Mouse (Mus musculus): ENCODE data around the gene Tcl1b3. TPM values are rescaled to one million over a fixed set of nuclear protein-coding genes. Genes with fewer than 3 reads are reported as not detected.

Tcl1b3 gene
- polyA plus RNA-seq, 1 experiment from 2014 or later, result not detected

- Histone ChIP-seq H3K4me1 (replicated peaks) (no peaks in the 10 kb centered on the region), H3K9ac (replicated peaks) (no peak overlapping the region), H3K9me3 (no peaks in the 10 kb centered on the region), H3K4me2 (no peak overlapping the region), H3K36me3 (no peaks in the 10 kb centered on the region), H3K27me3 (no peaks in the 10 kb centered on the region), H3K4me3 (replicated peaks) (no peak overlapping the region), H3K27ac (no peak overlapping the region)
- WGBS, result 84% methylated on average over 3 of the region's 3 CpGs
- ATAC-seq (ENCODE audit: insufficient number of reproducible peaks, insufficient read depth, low FRiP score, low TSS enrichment, low read depth), result no peak
Measured at GRCm38 (mm10) chr12:105235091-105235490, 44.2 kb downstream of the Tcl1b3 start.

- Histone ChIP-seq H3K36me3 (no peaks in the 10 kb centered on the region), H3K4me3 (replicated peaks) (no peak overlapping the region), H3K27ac (no peak overlapping the region), H3K9me3 (no peaks in the 10 kb centered on the region), H3K27me3 (no peaks in the 10 kb centered on the region), H3K4me2 (no peak overlapping the region), H3K9ac (replicated peaks) (no peak overlapping the region), H3K4me1 (replicated peaks) (no peaks in the 10 kb centered on the region)
- 86% methylated on average over 9 of the region's 9 CpGs for WGBS
- no peak for ATAC-seq (ENCODE audit: insufficient number of reproducible peaks, insufficient read depth, low FRiP score, low TSS enrichment, low read depth)
Measured at GRCm38 (mm10) chr12:105239060-105239459, 48.2 kb downstream of the Tcl1b3 start.

Other genes starting within 250 kb of the Tcl1b3 start
- 0.54 and 0.61 TPM in 2 replicates for gene Syne3, start 181.2 kb upstream of the Tcl1b3 start, polyA plus RNA-seq (2016; fragmentation: Nextera tagmentation; extraction: Ambion mirVana)
- gene Glrx5, start 158.4 kb upstream of the Tcl1b3 start, polyA plus RNA-seq (2016; fragmentation: Nextera tagmentation; extraction: Ambion mirVana), result 171 and 180 TPM in 2 replicates
- gene Tcl1b2, start 45.0 kb upstream of the Tcl1b3 start, polyA plus RNA-seq (2016; fragmentation: Nextera tagmentation; extraction: Ambion mirVana), result not detected in 2 replicates
- gene Tcl1b1, start 31.4 kb upstream of the Tcl1b3 start, polyA plus RNA-seq (2016; fragmentation: Nextera tagmentation; extraction: Ambion mirVana), result not detected in 2 replicates
- gene Tcl1b5, start 14.7 kb upstream of the Tcl1b3 start, polyA plus RNA-seq (2016; fragmentation: Nextera tagmentation; extraction: Ambion mirVana), result not detected in 2 replicates
- not detected in 2 replicates for gene Tcl1b4, start 10.9 kb downstream of the Tcl1b3 start, polyA plus RNA-seq (2016; fragmentation: Nextera tagmentation; extraction: Ambion mirVana)
- not detected in 2 replicates for gene Tcl1, start 31.8 kb downstream of the Tcl1b3 start, polyA plus RNA-seq (2016; fragmentation: Nextera tagmentation; extraction: Ambion mirVana)
- gene Tunar, start 142.8 kb downstream of the Tcl1b3 start, polyA plus RNA-seq (2016; fragmentation: Nextera tagmentation; extraction: Ambion mirVana), result 0.35 and 0.43 TPM in 2 replicates